Mouse (Mus musculus) heart, postnatal 0 days (tissue): ENCODE results near the gene Tnrc6c. TPM values are rescaled to one million over a fixed set of nuclear protein-coding genes. Genes with fewer than 3 reads are reported as not detected.

Experiments used
- ATAC-seq: fragments of 200-750 bp; cut with Nextera tagmentation; 2 replicates; pipeline ENCODE4 v1.8.0; 2017; ENCODE audit warnings: low read depth, moderate number of reproducible peaks, moderate library complexity; ENCODE audit not compliant: insufficient read depth
- DNase-seq: peaks from one replicate; pipeline ENCODE4 v3.0.0-alpha.2; 2016; ENCODE audit warnings: low spot score
- H3K27ac ChIP-seq: fragments of 300-500 bp; sonication (generic); 2 replicates; pipeline ENCODE4 v1.5.1; 2014; ENCODE audit warnings: low read depth, mild to moderate bottlenecking
- H3K27me3 ChIP-seq: fragments of 300-500 bp; sonication (generic); 2 replicates; pipeline ENCODE4 v1.6.1; 2014; ENCODE audit warnings: low read length, mixed read lengths; ENCODE audit not compliant: control insufficient read depth, insufficient read depth
- H3K36me3 ChIP-seq: fragments of 300-500 bp; sonication (generic); replicated peaks from 2 replicates; pipeline ENCODE4 v1.6.1; 2014; ENCODE audit warnings: low read length, mixed read lengths; ENCODE audit not compliant: control insufficient read depth, insufficient read depth
- H3K4me1 ChIP-seq: fragments of 300-500 bp; sonication (generic); 2 replicates; pipeline ENCODE4 v1.6.1; 2014; ENCODE audit warnings: antibody characterized with exemption; ENCODE audit not compliant: control insufficient read depth, insufficient read depth
- H3K4me2 ChIP-seq: fragments of 300-500 bp; sonication (generic); 2 replicates; pipeline ENCODE4 v1.6.1; 2014; ENCODE audit warnings: low read depth, mild to moderate bottlenecking, low read length, moderate library complexity
- H3K4me3 ChIP-seq: fragments of 300-500 bp; sonication (generic); 2 replicates; pipeline ENCODE4 v1.5.1; 2014; ENCODE audit warnings: low read depth, low read length
- H3K9ac ChIP-seq: fragments of 300-500 bp; sonication (generic); replicated peaks from 2 replicates; pipeline ENCODE4 v1.6.1; 2014; ENCODE audit warnings: low read depth, low read length, mixed read lengths
- H3K9me3 ChIP-seq: fragments of 300-500 bp; sonication (generic); replicated peaks from 2 replicates; pipeline ENCODE4 v1.6.1; 2016; ENCODE audit warnings: low read length; ENCODE audit not compliant: control insufficient read depth
- CTCF ChIP-seq: IDR thresholded peaks from 2 replicates; pipeline ENCODE4 v1.5.1; 2016; ENCODE audit warnings: antibody characterized with exemption, control low read depth, low read depth
- EP300 ChIP-seq: IDR thresholded peaks from 2 replicates; pipeline ENCODE4 v1.6.1; 2016; ENCODE audit warnings: antibody characterized with exemption, low read depth
- WGBS: fragments of 180-500 bp; shearing (Covaris S2); extraction: QIAGEN DNeasy Blood & Tissue Kit; methylation state at CpG from one replicate; pipeline ENCODE4 v1.1.7; 2014; 5-methylcytosine and 5-hydroxymethylcytosine counted together
- polyA plus RNA-seq: library from polyadenylated mRNA; unstranded; fragments of >200 nt; fragmentation: Nextera tagmentation; extraction: Ambion mirVana; gene quantifications from 2 replicates; pipeline ENCODE4 v1.2.1, GENCODE M21; 2015
- total RNA-seq: library from RNA; depleted of rRNA; stranded (reverse); fragments of >200 nt; gene quantifications from 2 replicates; pipeline ENCODE4 v1.2.3, GENCODE M21; 2014; ENCODE audit warnings: low replicate concordance

Tnrc6c gene
- total and polyA plus RNA-seq, 2 experiments from 2014 or later = 6.8 to 24.4 TPM

- no peak for ATAC-seq
- Histone ChIP-seq H3K9me3 (no peaks in the 10 kb centered on the region), H3K36me3 (peaks cover 96% of the 10 kb centered on the region), H3K27me3 (no peaks in the 10 kb centered on the region), H3K27ac (no peak overlapping the region), H3K9ac (no peak overlapping the region), H3K4me2 (no peak overlapping the region), H3K4me3 (no peak overlapping the region), H3K4me1 (no peaks in the 10 kb centered on the region)
- WGBS = 92% methylated on average over 6 of the region's 6 CpGs
- TF ChIP-seq EP300 = no peak
- DNase-seq = no peak
Measured at GRCm38 (mm10) chr11:117741128-117741527, 87.0 kb downstream of the Tnrc6c start.

- H3K4me1 ChIP-seq = no peaks in the 10 kb centered on the region
- no peak overlapping the region for H3K4me3 ChIP-seq
- H3K9me3 ChIP-seq = no peaks in the 10 kb centered on the region
- H3K4me2 ChIP-seq = no peak overlapping the region
- no peak overlapping the region for H3K9ac ChIP-seq
- TF ChIP-seq CTCF (no peak), EP300 (no peak)
- H3K27ac ChIP-seq = no peak overlapping the region
- no peak for ATAC-seq
- H3K27me3 ChIP-seq = no peaks in the 10 kb centered on the region
- 78% methylated on average over 8 of the region's 8 CpGs for WGBS
- H3K36me3 ChIP-seq = peaks cover 100% of the 10 kb centered on the region
- DNase-seq = no peak
Measured at GRCm38 (mm10) chr11:117742243-117742642, 88.2 kb downstream of the Tnrc6c start.

- H3K4me2 ChIP-seq = no peak overlapping the region
- TF ChIP-seq EP300 (no peak), CTCF (no peak)
- H3K27ac ChIP-seq = no peak overlapping the region
- ATAC-seq (no peak), DNase-seq (no peak)
- H3K4me1 ChIP-seq = no peaks in the 10 kb centered on the region
- H3K27me3 ChIP-seq = no peaks in the 10 kb centered on the region
- no peak overlapping the region for H3K4me3 ChIP-seq
- H3K9ac ChIP-seq = no peak overlapping the region
- WGBS = 77% methylated on average over 8 of the region's 8 CpGs
- no peaks in the 10 kb centered on the region for H3K9me3 ChIP-seq
- H3K36me3 ChIP-seq = peaks cover 100% of the 10 kb centered on the region
Measured at GRCm38 (mm10) chr11:117742715-117743114, 88.6 kb downstream of the Tnrc6c start.

GRCm38 (mm10) chr11:117743454-117744030 is 89.5 kb downstream of the Tnrc6c start:
- DNase-seq = no peak
- ATAC-seq = no peak
- Histone ChIP-seq H3K9ac (no peak overlapping the region), H3K36me3 (peaks cover 100% of the 10 kb centered on the region), H3K4me3 (no peak overlapping the region), H3K4me1 (no peaks in the 10 kb centered on the region), H3K27ac (no peak overlapping the region), H3K27me3 (no peaks in the 10 kb centered on the region), H3K9me3 (no peaks in the 10 kb centered on the region), H3K4me2 (no peak overlapping the region)
- TF ChIP-seq CTCF (no peak), EP300 (no peak)
- WGBS = 60% methylated on average over 4 of the region's 4 CpGs

- no peak overlapping the region for H3K4me2 ChIP-seq
- no peaks in the 10 kb centered on the region for H3K9me3 ChIP-seq
- no peaks in the 10 kb centered on the region for H3K27me3 ChIP-seq
- H3K9ac ChIP-seq = no peak overlapping the region
- H3K36me3 ChIP-seq = peaks cover 98% of the 10 kb centered on the region
- no peak for TF ChIP-seq EP300
- TF ChIP-seq CTCF = no peak
- no peak overlapping the region for H3K4me3 ChIP-seq
- no peaks in the 10 kb centered on the region for H3K4me1 ChIP-seq
- DNase-seq (no peak), ATAC-seq (no peak)
- 71% methylated on average over 4 of the region's 4 CpGs for WGBS
- H3K27ac ChIP-seq = no peak overlapping the region
Measured at GRCm38 (mm10) chr11:117748628-117749027, 94.5 kb downstream of the Tnrc6c start.

- peaks cover 98% of the 10 kb centered on the region for H3K36me3 ChIP-seq
- no peaks in the 10 kb centered on the region for H3K4me1 ChIP-seq
- no peak overlapping the region for H3K27ac ChIP-seq
- WGBS = 90% methylated on average over 10 of the region's 10 CpGs
- TF ChIP-seq CTCF = no peak
- no peak for TF ChIP-seq EP300
- no peaks in the 10 kb centered on the region for H3K27me3 ChIP-seq
- ATAC-seq (no peak), DNase-seq (no peak)
- H3K4me3 ChIP-seq = no peak overlapping the region
- H3K9ac ChIP-seq = no peak overlapping the region
- no peaks in the 10 kb centered on the region for H3K9me3 ChIP-seq
- H3K4me2 ChIP-seq = no peak overlapping the region
Measured at GRCm38 (mm10) chr11:117749414-117749813, 95.3 kb downstream of the Tnrc6c start.
